Mouse (Mus musculus) heart, embryonic 13.5 days (tissue): ENCODE results near the gene Cd28. TPM values are rescaled to one million over a fixed set of nuclear protein-coding genes. Genes with fewer than 3 reads are reported as not detected.

Source experiments
- ATAC-seq: fragments of 200-750 bp; cut with Nextera tagmentation; 2 replicates; pipeline ENCODE4 v1.8.0; 2017; ENCODE audit warnings: moderate TSS enrichment; ENCODE audit not compliant: insufficient number of reproducible peaks, low FRiP score, low TSS enrichment; ENCODE audit errors: extremely low read depth
- H3K27ac ChIP-seq: fragments of 300-500 bp; sonication (generic); replicated peaks from 2 replicates; pipeline ENCODE4 v1.5.1; 2015; ENCODE audit warnings: moderate library complexity, mild to moderate bottlenecking, inconsistent platforms
- H3K27me3 ChIP-seq: fragments of 300-500 bp; sonication (generic); replicated peaks from 2 replicates; pipeline ENCODE4 v1.6.1; 2015; ENCODE audit warnings: mild to moderate bottlenecking, inconsistent platforms
- H3K36me3 ChIP-seq: fragments of 300-500 bp; sonication (generic); 2 replicates; pipeline ENCODE4 v1.6.1; 2015; ENCODE audit warnings: mild to moderate bottlenecking, inconsistent platforms
- H3K4me1 ChIP-seq: fragments of 300-500 bp; sonication (generic); 2 replicates; pipeline ENCODE4 v1.6.1; 2015; ENCODE audit warnings: inconsistent platforms
- H3K4me2 ChIP-seq: fragments of 300-500 bp; sonication (generic); 2 replicates; pipeline ENCODE4 v1.6.1; 2015; ENCODE audit warnings: inconsistent platforms, mild to moderate bottlenecking, moderate library complexity
- H3K4me3 ChIP-seq: fragments of 300-500 bp; sonication (generic); 2 replicates; pipeline ENCODE4 v1.5.1; 2015; ENCODE audit warnings: moderate library complexity, mild to moderate bottlenecking, inconsistent platforms
- H3K9ac ChIP-seq: fragments of 300-500 bp; sonication (generic); 2 replicates; pipeline ENCODE4 v1.6.1; 2015; ENCODE audit warnings: inconsistent platforms, mild to moderate bottlenecking, moderate library complexity
- H3K9me3 ChIP-seq: fragments of 300-500 bp; sonication (generic); 2 replicates; pipeline ENCODE4 v1.6.1; 2016; ENCODE audit warnings: inconsistent platforms
- WGBS: fragments of 180-500 bp; shearing (Covaris S2); methylation state at CpG from one replicate; pipeline ENCODE4 v1.1.7; 2015; ENCODE audit warnings: mixed read lengths; 5-methylcytosine and 5-hydroxymethylcytosine counted together
- polyA plus RNA-seq: library from polyadenylated mRNA; unstranded; fragments of >200 nt; fragmentation: Nextera tagmentation; extraction: Ambion mirVana; gene quantifications from 2 replicates; pipeline ENCODE4 v1.2.1, GENCODE M21; 2015

The Cd28 gene
- polyA plus RNA-seq, 1 experiment from 2014 or later, result 0.31 TPM

GRCm38 (mm10) chr1:60820981-60821380, 104.4 kb downstream of the Cd28 start:
- ATAC-seq, result no peak
- 60% methylated on average over 2 of the region's 2 CpGs for WGBS
- no peaks in the 10 kb centered on the region for H3K27me3 ChIP-seq
- H3K36me3 ChIP-seq, result no peaks in the 10 kb centered on the region
- H3K9me3 ChIP-seq, result no peaks in the 10 kb centered on the region
- H3K9ac ChIP-seq, result no peak overlapping the region
- peaks cover 33% of the 10 kb centered on the region for H3K4me1 ChIP-seq
- no peak overlapping the region for H3K4me2 ChIP-seq
- H3K27ac ChIP-seq, result no peak overlapping the region
- no peak overlapping the region for H3K4me3 ChIP-seq

DNA sequence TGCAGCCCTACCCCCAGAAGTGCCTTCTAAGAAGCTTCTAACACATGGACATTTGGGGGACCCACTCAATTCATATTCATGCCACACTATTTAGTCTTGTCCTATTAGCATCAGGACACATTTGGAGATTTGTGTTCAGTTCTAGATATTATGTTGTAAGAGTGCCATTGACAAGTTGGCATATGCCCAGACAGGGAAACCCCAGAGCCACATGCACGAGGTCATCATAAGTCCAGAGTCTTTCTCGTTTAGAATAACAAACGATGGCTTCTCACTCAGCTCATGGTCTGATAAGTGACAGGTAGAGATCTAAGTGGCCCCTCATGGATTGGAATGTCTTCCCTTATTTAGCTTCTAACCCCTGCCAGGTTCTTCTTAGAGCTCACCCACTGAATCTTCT, 105.0 kb downstream of the Cd28 start:
- Histone ChIP-seq H3K36me3 (no peaks in the 10 kb centered on the region), H3K9me3 (no peaks in the 10 kb centered on the region), H3K9ac (no peak overlapping the region), H3K4me1 (peaks cover 30% of the 10 kb centered on the region), H3K27me3 (no peaks in the 10 kb centered on the region), H3K4me2 (no peak overlapping the region), H3K4me3 (no peak overlapping the region), H3K27ac (no peak overlapping the region)
- WGBS, result 21% methylated on average over 3 of the region's 3 CpGs
- ATAC-seq, result no peak

Other genes starting within 250 kb of the Cd28 start
- 56.3 and 65.1 TPM in 2 replicates for gene Raph1, start 149.7 kb upstream of the Cd28 start, polyA plus RNA-seq
- 0.13 TPM in 1 of 2 replicates, not detected in the other for gene Ctla4, start 170.2 kb downstream of the Cd28 start, polyA plus RNA-seq